Mouse (Mus musculus): Measurements from ENCODE around the gene Nfkbiz. TPM values are rescaled to one million over a fixed set of nuclear protein-coding genes. Genes with fewer than 3 reads are reported as not detected.

The Nfkbiz gene
- total and polyA plus RNA-seq, 2 experiments from 2014 or later = 1.3 to 2.6 TPM

- Histone ChIP-seq H3K27ac (ENCODE audit: low read depth, low read length) (no peak overlapping the region), H3K9me3 (ENCODE audit: low read length) (no peaks in the 10 kb centered on the region), H3K9ac (replicated peaks; ENCODE audit: low read length, poor library complexity, severe bottlenecking) (no peak overlapping the region), H3K36me3 (ENCODE audit: insufficient read depth, low read length) (peaks cover 8% of the 10 kb centered on the region; the same call in 1 of the 2 replicates), H3K4me2 (ENCODE audit: low read depth, low read length, poor library complexity, severe bottlenecking) (no peak overlapping the region), H3K4me1 (ENCODE audit: insufficient read depth, low read length) (no peaks in the 10 kb centered on the region), H3K27me3 (ENCODE audit: insufficient read depth, low read length) (no peaks in the 10 kb centered on the region), H3K4me3 (ENCODE audit: low read depth, low read length) (no peak overlapping the region)
- 33% methylated on average over 6 of the region's 6 CpGs for WGBS
- DNase-seq (ENCODE audit: low spot score) = no peak
- no peak for TF ChIP-seq CTCF (IDR thresholded peaks at IDR 0.05)
- ATAC-seq (ENCODE audit: low FRiP score) = no peak
These were observed 31.2 kb downstream of the Nfkbiz start for GRCm38 (mm10) chr16:55807505-55807932.

- no peak for TF ChIP-seq CTCF (IDR thresholded peaks at IDR 0.05)
- no peaks in the 10 kb centered on the region for H3K4me1 ChIP-seq (ENCODE audit: insufficient read depth, low read length)
- H3K27me3 ChIP-seq (ENCODE audit: insufficient read depth, low read length) = no peaks in the 10 kb centered on the region
- no peak overlapping the region for H3K27ac ChIP-seq (ENCODE audit: low read depth, low read length)
- no peaks in the 10 kb centered on the region for H3K9me3 ChIP-seq (ENCODE audit: low read length)
- 92% methylated on average over 1 of the region's 1 CpGs for WGBS
- no peaks in the 10 kb centered on the region for H3K36me3 ChIP-seq (ENCODE audit: insufficient read depth, low read length)
- DNase-seq (ENCODE audit: low spot score) (no peak), ATAC-seq (ENCODE audit: low FRiP score) (no peak)
- no peak overlapping the region for H3K4me2 ChIP-seq (ENCODE audit: low read depth, low read length, poor library complexity, severe bottlenecking)
- no peak overlapping the region for H3K4me3 ChIP-seq (ENCODE audit: low read depth, low read length)
- H3K9ac ChIP-seq (replicated peaks; ENCODE audit: low read length, poor library complexity, severe bottlenecking) = no peak overlapping the region
These were observed 33.9 kb downstream of the Nfkbiz start for GRCm38 (mm10) chr16:55804799-55805198.

- H3K4me2 ChIP-seq (ENCODE audit: low read depth, low read length, poor library complexity, severe bottlenecking) = no peak overlapping the region
- H3K27ac ChIP-seq (ENCODE audit: low read depth, low read length) = no peak overlapping the region
- H3K4me3 ChIP-seq (ENCODE audit: low read depth, low read length) = no peak overlapping the region
- no peak for TF ChIP-seq CTCF (IDR thresholded peaks at IDR 0.05)
- DNase-seq (ENCODE audit: low spot score) (no peak), ATAC-seq (ENCODE audit: low FRiP score) (no peak)
- H3K4me1 ChIP-seq (ENCODE audit: insufficient read depth, low read length) = no peaks in the 10 kb centered on the region
- H3K27me3 ChIP-seq (ENCODE audit: insufficient read depth, low read length) = no peaks in the 10 kb centered on the region
- 96% methylated on average over 1 of the region's 1 CpGs for WGBS
- no peaks in the 10 kb centered on the region for H3K36me3 ChIP-seq (ENCODE audit: insufficient read depth, low read length)
- H3K9ac ChIP-seq (replicated peaks; ENCODE audit: low read length, poor library complexity, severe bottlenecking) = no peak overlapping the region
- H3K9me3 ChIP-seq (ENCODE audit: low read length) = no peaks in the 10 kb centered on the region
These were observed 37.1 kb downstream of the Nfkbiz start for GRCm38 (mm10) chr16:55801629-55802028.

GRCm38 (mm10) chr16:55798845-55799244 is 39.9 kb downstream of the Nfkbiz start:
- H3K4me1 ChIP-seq (ENCODE audit: insufficient read depth, low read length) = no peaks in the 10 kb centered on the region
- no peaks in the 10 kb centered on the region for H3K36me3 ChIP-seq (ENCODE audit: insufficient read depth, low read length)
- no peak overlapping the region for H3K4me2 ChIP-seq (ENCODE audit: low read depth, low read length, poor library complexity, severe bottlenecking)
- H3K27me3 ChIP-seq (ENCODE audit: insufficient read depth, low read length) = no peaks in the 10 kb centered on the region
- ATAC-seq (ENCODE audit: low FRiP score) (no peak), DNase-seq (ENCODE audit: low spot score) (no peak)
- H3K9ac ChIP-seq (replicated peaks; ENCODE audit: low read length, poor library complexity, severe bottlenecking) = no peak overlapping the region
- 85% methylated on average over 7 of the region's 7 CpGs for WGBS
- no peak for TF ChIP-seq CTCF (IDR thresholded peaks at IDR 0.05)
- H3K27ac ChIP-seq (ENCODE audit: low read depth, low read length) = no peak overlapping the region
- no peak overlapping the region for H3K4me3 ChIP-seq (ENCODE audit: low read depth, low read length)
- H3K9me3 ChIP-seq (ENCODE audit: low read length) = no peaks in the 10 kb centered on the region

- H3K4me1 ChIP-seq (ENCODE audit: insufficient read depth, low read length) = no peaks in the 10 kb centered on the region
- H3K4me3 ChIP-seq (ENCODE audit: low read depth, low read length) = no peak overlapping the region
- no peak overlapping the region for H3K9ac ChIP-seq (replicated peaks; ENCODE audit: low read length, poor library complexity, severe bottlenecking)
- DNase-seq (ENCODE audit: low spot score) = no peak
- no peak overlapping the region for H3K27ac ChIP-seq (ENCODE audit: low read depth, low read length)
- TF ChIP-seq CTCF (IDR thresholded peaks at IDR 0.05) = no peak
- no peak overlapping the region for H3K4me2 ChIP-seq (ENCODE audit: low read depth, low read length, poor library complexity, severe bottlenecking)
- no peaks in the 10 kb centered on the region for H3K9me3 ChIP-seq (ENCODE audit: low read length)
- no peaks in the 10 kb centered on the region for H3K27me3 ChIP-seq (ENCODE audit: insufficient read depth, low read length)
- WGBS = 96% methylated on average over 7 of the region's 7 CpGs
- no peak for ATAC-seq (ENCODE audit: low FRiP score)
- no peaks in the 10 kb centered on the region for H3K36me3 ChIP-seq (ENCODE audit: insufficient read depth, low read length)
These were observed 48.4 kb downstream of the Nfkbiz start for GRCm38 (mm10) chr16:55790326-55790725.

- no peak for ATAC-seq (ENCODE audit: low FRiP score)
- WGBS = 65% methylated on average over 1 of the region's 1 CpGs
- no peaks in the 10 kb centered on the region for H3K9me3 ChIP-seq (ENCODE audit: low read length)
- H3K4me3 ChIP-seq (ENCODE audit: low read depth, low read length) = no peak overlapping the region
- H3K4me2 ChIP-seq (ENCODE audit: low read depth, low read length, poor library complexity, severe bottlenecking) = no peak overlapping the region
- H3K27me3 ChIP-seq (ENCODE audit: insufficient read depth, low read length) = no peaks in the 10 kb centered on the region
- H3K9ac ChIP-seq (replicated peaks; ENCODE audit: low read length, poor library complexity, severe bottlenecking) = no peak overlapping the region
- TF ChIP-seq CTCF (IDR thresholded peaks at IDR 0.05) = no peak
- DNase-seq (ENCODE audit: low spot score) = no peak
- no peak overlapping the region for H3K27ac ChIP-seq (ENCODE audit: low read depth, low read length)
- H3K4me1 ChIP-seq (ENCODE audit: insufficient read depth, low read length) = no peaks in the 10 kb centered on the region
- no peaks in the 10 kb centered on the region for H3K36me3 ChIP-seq (ENCODE audit: insufficient read depth, low read length)
These were observed 49.4 kb downstream of the Nfkbiz start for GRCm38 (mm10) chr16:55789291-55789690.
